Mouse (Mus musculus) embryonic stem cell, embryonic (primary cell): Measurements from ENCODE around the gene Them4.
"Not testable (repeated sequence)": the region's sequence is repeated elsewhere in the genome, so short reads cannot be mapped to it uniquely, and the experiment has no call there.

Source experiments
- CTCF ChIA-PET, 4 experiments: fragments of 300-600 bp in 2 of 4; fragments of 350-600 bp in 2 of 4; sonication (Branson Sonifier 250); formaldehyde crosslinking; loops; one replicate each; lab custom pipeline; 2022; ENCODE audit warnings: inconsistent platforms in 2 of 4; lab: Charles Lee
- POLR2A ChIA-PET, 4 experiments: fragments of 300-600 bp in 2 of 4; fragments of 350-600 bp in 2 of 4; sonication (Branson Sonifier 250); formaldehyde crosslinking; loops; one replicate each; lab custom pipeline; 2022; ENCODE audit warnings: antibody characterized with exemption in 4 of 4, inconsistent platforms in 1 of 4; lab: Charles Lee

Gene Them4

GRCm38 (mm10) chr3:94309633-94310363 is at the start of gene Them4:
Them4 (plus strand) TSS chr3:94310089.
- ChIA-PET CTCF (no interaction called here), POLR2A (interaction anchor here (0.5 to 1.4 kb wide), 14 partner anchors 9 to 1909 kb away, joined by 3 to 7 read pairs (median 3); partner anchors contain the start of genes Mrpl9 (in 2 of the 4), C2cd4d (in 1 of the 4) and Celf3 (in 1 of the 4))

GRCm38 (mm10) chr3:94260598-94260997 is 49.3 kb upstream of the Them4 start:
- CTCF ChIA-PET, result no interaction called here
- POLR2A ChIA-PET, result no interaction called here

- CTCF ChIA-PET, POLR2A ChIA-PET: not testable (repeated sequence)
Measured at GRCm38 (mm10) chr3:94263736-94264135, 46.2 kb upstream of the Them4 start, which contains the start of gene Gm4778. Gm4778 (plus strand) TSS chr3:94264036.

- POLR2A ChIA-PET, result interaction anchor here in 2 of 4 experiments (1.0 kb wide), 2 partner anchors 8 to 35 kb away, joined by 3 read pairs; no protein-coding TSS in a partner anchor
- CTCF ChIA-PET, result no interaction called here
Measured at GRCm38 (mm10) chr3:94275991-94276390, 33.9 kb upstream of the Them4 start.

- POLR2A ChIA-PET, result no interaction called here
- CTCF ChIA-PET, result no interaction called here
Measured at GRCm38 (mm10) chr3:94305457-94305856, 4.4 kb upstream of the Them4 start.

GRCm38 (mm10) chr3:94306975-94307374 is 2.9 kb upstream of the Them4 start:
- ChIA-PET CTCF (no interaction called here), POLR2A (no interaction called here)

- CTCF ChIA-PET, result no interaction called here
- POLR2A ChIA-PET, result interaction anchor here (0.5 to 1.4 kb wide), 16 partner anchors 9 to 1909 kb away, joined by 3 to 7 read pairs (median 3); partner anchors contain the start of genes Mrpl9 (in 2 of the 4), C2cd4d (in 1 of the 4) and Celf3 (in 1 of the 4)
Measured at GRCm38 (mm10) chr3:94310491-94310890, 602 bp downstream of the Them4 start.

- CTCF ChIA-PET, result no interaction called here
- POLR2A ChIA-PET, result interaction anchor here in 3 of 4 experiments (0.6 to 1.4 kb wide), 7 partner anchors 8 to 544 kb away, joined by 3 to 6 read pairs (median 5); partner anchors contain the start of genes Mrpl9 (in 2 of the 3) and C2cd4d (in 1 of the 3)
Measured at GRCm38 (mm10) chr3:94310911-94311310, 1.0 kb downstream of the Them4 start.

GRCm38 (mm10) chr3:94311376-94311775 is 1.5 kb downstream of the Them4 start:
- CTCF ChIA-PET, result no interaction called here
- POLR2A ChIA-PET, result interaction anchor here in 3 of 4 experiments (0.6 to 1.4 kb wide), 4 partner anchors 51 to 544 kb away, joined by 3 to 5 read pairs (median 4); partner anchors contain the start of genes Mrpl9 (in 2 of the 3) and C2cd4d (in 1 of the 3)

GRCm38 (mm10) chr3:94328681-94329080 is 18.8 kb downstream of the Them4 start:
- ChIA-PET CTCF (interaction anchor here in 1 of 4 experiments (0.6 kb wide), 1 partner anchor 1284 kb away, joined by 3 read pairs; no protein-coding TSS in a partner anchor), POLR2A (no interaction called here)

- CTCF ChIA-PET, result interaction anchor here in 2 of 4 experiments (0.6 to 1.4 kb wide), 2 partner anchors 33 to 424 kb away, joined by 3 to 6 read pairs; no protein-coding TSS in a partner anchor
- POLR2A ChIA-PET, result interaction anchor here in 3 of 4 experiments (1.0 to 1.7 kb wide), 4 partner anchors 20 to 108 kb away, joined by 3 to 5 read pairs (median 4); no protein-coding TSS in a partner anchor
Measured at GRCm38 (mm10) chr3:94334442-94334841, 24.6 kb downstream of the Them4 start.

- CTCF ChIA-PET, result no interaction called here
- POLR2A ChIA-PET, result no interaction called here
Measured at GRCm38 (mm10) chr3:94338522-94338921, 28.6 kb downstream of the Them4 start.

GRCm38 (mm10) chr3:94341959-94342422 is 32.1 kb downstream of the Them4 start, which contains the start of gene Them5:
Them5 (plus strand) TSS chr3:94342099.
- POLR2A ChIA-PET, result interaction anchor here in 1 of 4 experiments (1.0 kb wide), 1 partner anchor 63 kb away, joined by 3 read pairs; no protein-coding TSS in a partner anchor

GRCm38 (mm10) chr3:94342552-94342951 is 32.7 kb downstream of the Them4 start:
- ChIA-PET CTCF (interaction anchor here in 1 of 4 experiments (0.8 kb wide), 1 partner anchor 24 kb away, joined by 4 read pairs; no protein-coding TSS in a partner anchor), POLR2A (interaction anchor here in 2 of 4 experiments (1.0 to 1.1 kb wide), 2 partner anchors 62 to 106 kb away, joined by 3 read pairs; no protein-coding TSS in a partner anchor)

More at GRCm38 (mm10) chr3:94341959-94342422, 32.1 kb downstream of the Them4 start, which contains the start of gene Them5:
- CTCF ChIA-PET, result no interaction called here

GRCm38 (mm10) chr3:94344182-94344581 is 34.3 kb downstream of the Them4 start:
- POLR2A ChIA-PET, result no interaction called here
- CTCF ChIA-PET, result no interaction called here

- POLR2A ChIA-PET, result no interaction called here
- CTCF ChIA-PET, result no interaction called here
Measured at GRCm38 (mm10) chr3:94344897-94345296, 35.0 kb downstream of the Them4 start.

- CTCF ChIA-PET, result interaction anchor here in 1 of 4 experiments (1.0 kb wide), 1 partner anchor 13 kb away, joined by 3 read pairs; no protein-coding TSS in a partner anchor
Measured at GRCm38 (mm10) chr3:94348146-94348545, 38.3 kb downstream of the Them4 start.

GRCm38 (mm10) chr3:94360812-94361211 is 50.9 kb downstream of the Them4 start:
- CTCF ChIA-PET, result interaction anchor here (0.6 to 1.3 kb wide), 6 partner anchors 9 to 96 kb away, joined by 3 read pairs; no protein-coding TSS in a partner anchor
- POLR2A ChIA-PET, result interaction anchor here in 2 of 4 experiments (0.5 to 1.2 kb wide), 3 partner anchors 9 to 153 kb away, joined by 3 read pairs; no protein-coding TSS in a partner anchor

More at GRCm38 (mm10) chr3:94348146-94348545, 38.3 kb downstream of the Them4 start:
- POLR2A ChIA-PET, result interaction anchor here in 1 of 4 experiments (0.6 kb wide), 1 partner anchor 20 kb away, joined by 3 read pairs; no protein-coding TSS in a partner anchor

GRCm38 (mm10) chr3:94362138-94362537 is 52.2 kb downstream of the Them4 start, which contains the start of gene C2cd4d:
C2cd4d (plus strand) TSS chr3:94362438.
- CTCF ChIA-PET, result interaction anchor here in 1 of 4 experiments (0.6 kb wide), 1 partner anchor 78 kb away, joined by 3 read pairs; no protein-coding TSS in a partner anchor

More at GRCm38 (mm10) chr3:94362138-94362537, 52.2 kb downstream of the Them4 start, which contains the start of gene C2cd4d:
- POLR2A ChIA-PET, result interaction anchor here in 3 of 4 experiments (0.7 to 1.6 kb wide), 5 partner anchors 10 to 111 kb away, joined by 3 to 4 read pairs (median 3); partner anchors contain the start of gene Rorc (in 1 of the 3)
